Mouse (Mus musculus) cortical plate, adult 2 months (tissue): Measurements from ENCODE around the gene Armc7.

Experiments used
- CTCF ChIP-seq: fragments of 200-500 bp; IDR thresholded peaks from 2 replicates; pipeline ENCODE4 v1.5.1; 2011; ENCODE audit warnings: mild to moderate bottlenecking, control low read depth, low read length; ENCODE audit not compliant: insufficient read depth; ENCODE audit errors: extremely low read depth
- POLR2A ChIP-seq: fragments of 200-500 bp; IDR thresholded peaks from 2 replicates; pipeline ENCODE4 v1.6.1; 2011; ENCODE audit warnings: mild to moderate bottlenecking, low read length, control low read depth; ENCODE audit not compliant: insufficient read depth; ENCODE audit errors: extremely low read depth

DNA sequence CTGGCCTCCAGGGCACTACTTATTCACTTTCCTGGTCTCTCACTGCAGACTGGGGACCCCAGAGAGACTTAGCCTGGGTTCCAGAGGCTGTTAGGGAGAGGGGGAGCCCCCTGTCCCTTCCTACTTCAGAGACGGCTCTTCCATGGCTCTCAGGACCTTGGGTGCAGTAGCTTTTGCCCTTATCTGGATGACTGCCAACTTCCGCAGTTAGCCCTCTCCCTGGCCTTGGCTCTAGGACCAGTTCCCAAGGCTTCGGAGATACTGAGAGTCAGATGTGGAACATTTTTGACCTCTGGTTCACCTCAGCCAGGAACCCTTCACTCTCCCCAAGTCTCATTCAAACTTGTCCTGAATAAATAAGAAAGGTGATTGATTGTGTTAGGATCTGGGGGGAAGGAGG lies 28.6 kb upstream of the Armc7 start:
- no peak for TF ChIP-seq CTCF
- no peak for TF ChIP-seq POLR2A
